Mouse (Mus musculus): ENCODE measurements around the gene Gm49355. TPM values are rescaled to one million over a fixed set of nuclear protein-coding genes. Genes with fewer than 3 reads are reported as not detected.

Gene Gm49355
- total RNA-seq, 2 experiments from 2014 or later: not detected

- no peak for DNase-seq
Measured at GRCm38 (mm10) chr14:12341789-12342457, 58.1 kb downstream of the Gm49355 start.

GRCm38 (mm10) chr14:12342458-12343131 is 58.8 kb downstream of the Gm49355 start:
- intact Hi-C loops (cut with DNase I): loop anchor here (5.0 to 10.0 kb wide), 2 partner anchors 40 to 172 kb away; no protein-coding TSS in a partner anchor
- no peak for DNase-seq

More at GRCm38 (mm10) chr14:12341789-12342457, 58.1 kb downstream of the Gm49355 start:
- intact Hi-C loops (cut with DNase I): loop anchor here (5.0 to 10.0 kb wide), 2 partner anchors 40 to 173 kb away; no protein-coding TSS in a partner anchor

GRCm38 (mm10) chr14:12343451-12343941 is 59.7 kb downstream of the Gm49355 start:
- intact Hi-C loops (cut with DNase I): loop anchor here (5.0 to 10.0 kb wide), 2 partner anchors 41 to 171 kb away; no protein-coding TSS in a partner anchor
- no peak for DNase-seq

- no peak for DNase-seq
- intact Hi-C loops (cut with DNase I): loop anchor here (5.0 to 10.0 kb wide), 2 partner anchors 42 to 171 kb away; no protein-coding TSS in a partner anchor
Measured at GRCm38 (mm10) chr14:12344061-12344745, 60.4 kb downstream of the Gm49355 start.

GRCm38 (mm10) chr14:12344746-12345240 is 61.0 kb downstream of the Gm49355 start:
- no peak for DNase-seq
- intact Hi-C loops (cut with DNase I): loop anchor here (5.0 to 10.0 kb wide), 2 partner anchors 42 to 170 kb away; no protein-coding TSS in a partner anchor

- DNase-seq: no peak
- intact Hi-C loops (cut with DNase I): loop anchor here (10.0 kb wide), 1 partner anchor 169 kb away; no protein-coding TSS in a partner anchor
Measured at GRCm38 (mm10) chr14:12345241-12345921, 61.6 kb downstream of the Gm49355 start.

GRCm38 (mm10) chr14:12346011-12346864 is 62.5 kb downstream of the Gm49355 start:
- intact Hi-C loops (cut with DNase I): loop anchor here (10.0 kb wide), 1 partner anchor 169 kb away; no protein-coding TSS in a partner anchor

GRCm38 (mm10) chr14:12346865-12347600 is 63.3 kb downstream of the Gm49355 start:
- intact Hi-C loops (cut with DNase I): loop anchor here (10.0 kb wide), 1 partner anchor 168 kb away; no protein-coding TSS in a partner anchor
- DNase-seq: no peak

More at GRCm38 (mm10) chr14:12346011-12346864, 62.5 kb downstream of the Gm49355 start:
- no peak for DNase-seq

- DNase-seq: no peak
- intact Hi-C loops (cut with DNase I): loop anchor here (10.0 kb wide), 1 partner anchor 167 kb away; no protein-coding TSS in a partner anchor
Measured at GRCm38 (mm10) chr14:12348089-12348488, 64.3 kb downstream of the Gm49355 start, which contains the start of gene Fezf2. TSS of gene Fezf2 (minus strand) at chr14:12348189.

- intact Hi-C loops (cut with DNase I): loop anchor here (10.0 kb wide), 1 partner anchor 165 kb away; no protein-coding TSS in a partner anchor
- no peak for DNase-seq
Measured at GRCm38 (mm10) chr14:12349334-12350090, 65.7 kb downstream of the Gm49355 start.

- intact Hi-C loops (cut with DNase I): no loop called here
- DNase-seq: no peak
Measured at GRCm38 (mm10) chr14:12350271-12350916, 66.6 kb downstream of the Gm49355 start.

Other genes starting within 250 kb of the Gm49355 start
- gene 3830406C13Rik, start 197 bp downstream of the Gm49355 start, total RNA-seq (2021): 10 to 100 TPM; 29.4 to 30.6 TPM
- 10 to 100 TPM; 53.3 to 54.3 TPM for gene Fezf2, start 64.2 kb downstream of the Gm49355 start, total RNA-seq (2021)

Measured in left cerebral cortex, postnatal 4 days (tissue).